Mouse (Mus musculus) E14TG2a.4 (cell line): Measurements from ENCODE around the gene Neurod1.

Source experiments
- H3K27me3 ChIP-seq: 2 replicates; pipeline ENCODE4 v1.6.1; 2014; ENCODE audit warnings: low read length, control low read depth; ENCODE audit not compliant: insufficient read depth
- H3K36me3 ChIP-seq: 2 replicates; pipeline ENCODE4 v1.6.1; 2014; ENCODE audit warnings: low read length, control low read depth; ENCODE audit not compliant: insufficient read depth
- H3K4me1 ChIP-seq: replicated peaks from 2 replicates; pipeline ENCODE4 v1.6.1; 2014; ENCODE audit warnings: low read depth, low read length, control low read depth
- H3K4me3 ChIP-seq: replicated peaks from 2 replicates; pipeline ENCODE4 v1.5.1; 2014; ENCODE audit warnings: mild to moderate bottlenecking, low read length
- H3K9me3 ChIP-seq: 2 replicates; pipeline ENCODE4 v1.6.1; 2014; ENCODE audit warnings: low read length, control low read depth
- CTCF ChIP-seq: conservative IDR thresholded peaks from 2 replicates; pipeline ENCODE4 v1.5.1; 2014; ENCODE audit warnings: low read length
- NANOG ChIP-seq: IDR thresholded peaks from 2 replicates; pipeline ENCODE4 v1.6.1; 2014; ENCODE audit warnings: borderline replicate concordance, low read length, mixed read lengths
- POU5F1 ChIP-seq: IDR thresholded peaks from 2 replicates; pipeline ENCODE4 v1.6.1; 2014; ENCODE audit warnings: low read length, borderline replicate concordance

Neurod1 gene

GRCm38 (mm10) chr2:79459061-79460045 lies 2.8 kb upstream of the Neurod1 start:
- Histone ChIP-seq H3K9me3 (no peaks in the 10 kb centered on the region), H3K27me3 (peaks cover 45% of the 10 kb centered on the region), H3K4me3 (peak overlapping the region; percentile 78), H3K36me3 (no peaks in the 10 kb centered on the region), H3K4me1 (peaks cover 80% of the 10 kb centered on the region)
- TF ChIP-seq CTCF (no peak), POU5F1 (no peak), NANOG (no peak)

- Histone ChIP-seq H3K4me1 (peaks cover 71% of the 10 kb centered on the region), H3K36me3 (peaks cover 6% of the 10 kb centered on the region; the same call in 1 of the 2 replicates), H3K4me3 (peak overlapping the region; percentile 78; the same call in 1 of the 2 replicates), H3K9me3 (no peaks in the 10 kb centered on the region), H3K27me3 (peaks cover 46% of the 10 kb centered on the region)
- no peak for TF ChIP-seq POU5F1
- TF ChIP-seq CTCF, result no peak
- TF ChIP-seq NANOG, result no peak
Measured at GRCm38 (mm10) chr2:79457932-79458331, 1.4 kb upstream of the Neurod1 start.

GRCm38 (mm10) chr2:79457434-79457833 lies 883 bp upstream of the Neurod1 start:
- Histone ChIP-seq H3K9me3 (no peaks in the 10 kb centered on the region), H3K4me3 (no peak overlapping the region; the same call in 1 of the 2 replicates), H3K4me1 (peaks cover 70% of the 10 kb centered on the region), H3K36me3 (peaks cover 10% of the 10 kb centered on the region; the same call in 1 of the 2 replicates), H3K27me3 (peaks cover 46% of the 10 kb centered on the region)
- TF ChIP-seq POU5F1, result no peak
- TF ChIP-seq NANOG, result no peak
- no peak for TF ChIP-seq CTCF

- Histone ChIP-seq H3K27me3 (peaks cover 46% of the 10 kb centered on the region), H3K4me3 (peak overlapping the region; percentile 74), H3K36me3 (peaks cover 10% of the 10 kb centered on the region; the same call in 1 of the 2 replicates), H3K4me1 (peaks cover 63% of the 10 kb centered on the region), H3K9me3 (no peaks in the 10 kb centered on the region)
- TF ChIP-seq POU5F1, result no peak
- TF ChIP-seq NANOG, result no peak
- no peak for TF ChIP-seq CTCF
Measured at GRCm38 (mm10) chr2:79455646-79456045, 905 bp downstream of the Neurod1 start.

- Histone ChIP-seq H3K9me3 (no peaks in the 10 kb centered on the region), H3K4me1 (peaks cover 56% of the 10 kb centered on the region), H3K27me3 (peaks cover 42% of the 10 kb centered on the region), H3K4me3 (peak overlapping the region; percentile 74), H3K36me3 (peaks cover 10% of the 10 kb centered on the region; the same call in 1 of the 2 replicates)
- TF ChIP-seq CTCF, result no peak
- TF ChIP-seq POU5F1, result no peak
- TF ChIP-seq NANOG, result no peak
Measured at GRCm38 (mm10) chr2:79454786-79455446, 1.6 kb downstream of the Neurod1 start.

GRCm38 (mm10) chr2:79453901-79454781 lies 2.4 kb downstream of the Neurod1 start:
- Histone ChIP-seq H3K4me1 (peaks cover 49% of the 10 kb centered on the region), H3K4me3 (peak overlapping the region; percentile 74), H3K27me3 (peaks cover 34% of the 10 kb centered on the region), H3K36me3 (peaks cover 10% of the 10 kb centered on the region; the same call in 1 of the 2 replicates), H3K9me3 (no peaks in the 10 kb centered on the region)
- TF ChIP-seq NANOG, result no peak
- TF ChIP-seq CTCF, result no peak
- TF ChIP-seq POU5F1, result no peak

- no peak overlapping the region for H3K4me3 ChIP-seq
- H3K36me3 ChIP-seq, result peaks cover 10% of the 10 kb centered on the region; the same call in 1 of the 2 replicates
- TF ChIP-seq POU5F1 (no peak), CTCF (no peak), NANOG (no peak)
- no peaks in the 10 kb centered on the region for H3K9me3 ChIP-seq
- H3K4me1 ChIP-seq, result peaks cover 25% of the 10 kb centered on the region
- H3K27me3 ChIP-seq, result peaks cover 17% of the 10 kb centered on the region
Measured at GRCm38 (mm10) chr2:79451438-79451837, 5.1 kb downstream of the Neurod1 start.
